Mouse (Mus musculus) G1E-ER4 (cell line): ENCODE data around the gene Fancc. TPM values are rescaled to one million over a fixed set of nuclear protein-coding genes. Genes with fewer than 3 reads are reported as not detected.

Source experiments
- GATA1 ChIP-seq: IDR thresholded peaks from one replicate; pipeline ENCODE4 v1.8.0; 2012; ENCODE audit warnings: low read length, inconsistent platforms
- polyA plus RNA-seq: library from polyadenylated mRNA; stranded (reverse); fragments of >175 nt; gene quantifications from 2 replicates; pipeline ENCODE4 v1.2.3, GENCODE M21; 2012

Gene Fancc
- polyA plus RNA-seq, 1 experiment = 4.3 TPM

- TF ChIP-seq GATA1 = no peak
Observed at GRCm38 (mm10) chr13:63304799-63305159, 192.3 kb downstream of the Fancc start.

GRCm38 (mm10) chr13:63304124-63304792 is 192.8 kb downstream of the Fancc start:
- no peak for TF ChIP-seq GATA1

DNA sequence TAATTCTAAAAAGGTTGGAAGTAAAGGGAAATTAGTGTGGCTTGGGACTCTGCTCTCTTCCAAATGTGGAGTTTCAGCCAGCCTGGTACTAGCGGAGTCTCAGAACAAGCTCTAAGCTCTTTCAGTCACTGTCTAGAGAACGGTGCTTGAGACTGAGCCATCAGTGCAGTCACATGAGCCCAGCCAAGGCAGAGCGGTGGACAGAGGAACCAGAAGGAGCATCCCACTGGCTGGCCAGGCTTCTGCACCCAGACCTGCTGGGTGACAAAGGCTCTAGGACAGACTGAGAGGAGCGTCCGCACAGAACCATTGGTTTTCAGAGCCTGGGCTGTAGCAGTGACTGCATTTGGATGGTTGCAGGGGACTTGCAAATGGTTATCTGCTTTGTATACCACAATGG is 194.7 kb downstream of the Fancc start:
- no peak for TF ChIP-seq GATA1

DNA sequence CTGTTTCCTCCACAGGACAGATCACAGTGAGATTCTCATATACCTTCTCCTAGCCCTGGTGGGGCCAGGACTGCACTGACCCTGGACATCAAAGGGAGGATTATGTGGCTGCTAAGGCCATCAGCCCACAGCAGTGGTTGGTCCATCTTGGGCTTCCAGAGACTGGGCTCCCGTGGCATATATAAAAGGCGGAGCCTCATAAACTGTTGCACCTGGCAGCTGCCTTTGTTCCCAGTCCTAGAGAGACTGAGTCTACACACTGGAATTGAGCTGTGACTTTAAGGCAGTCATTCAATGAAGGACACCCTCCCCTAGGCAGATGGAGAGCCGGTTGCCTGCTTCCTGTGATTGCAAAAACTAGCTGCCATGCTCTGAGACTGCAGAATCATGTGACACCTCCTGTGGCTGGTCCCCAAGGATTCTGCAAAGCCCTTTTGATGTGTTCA is 195.3 kb downstream of the Fancc start:
- TF ChIP-seq GATA1 = no peak

DNA sequence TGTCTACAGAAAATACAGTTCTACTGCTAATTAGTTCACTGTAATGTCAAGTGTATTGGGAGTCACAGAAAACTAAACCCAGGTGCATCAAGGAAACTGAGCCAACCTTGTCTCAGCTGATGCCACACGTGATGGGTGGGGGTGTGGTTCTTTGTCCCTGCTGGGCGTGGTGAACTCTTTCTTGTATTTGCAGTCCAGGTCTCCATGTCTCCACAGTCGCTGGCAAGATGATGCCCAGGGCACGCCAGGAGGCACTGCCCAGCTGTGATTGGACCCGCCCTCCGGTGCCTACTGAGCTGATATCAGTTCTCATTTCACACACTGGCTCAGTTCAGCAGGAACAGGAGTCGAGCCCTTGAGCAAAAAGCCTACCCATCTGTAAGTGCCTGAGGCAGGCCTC is 196.1 kb downstream of the Fancc start:
- no peak for TF ChIP-seq GATA1

- no peak for TF ChIP-seq GATA1
Observed at GRCm38 (mm10) chr13:63298931-63299330, 198.1 kb downstream of the Fancc start.

GRCm38 (mm10) chr13:63297933-63298332 is 199.1 kb downstream of the Fancc start:
- TF ChIP-seq GATA1 = no peak

- no peak for TF ChIP-seq GATA1
Observed at GRCm38 (mm10) chr13:63297003-63297402, 200.1 kb downstream of the Fancc start.

- no peak for TF ChIP-seq GATA1
Observed at GRCm38 (mm10) chr13:63296300-63296699, 200.8 kb downstream of the Fancc start.

GRCm38 (mm10) chr13:63294359-63295193 is 202.5 kb downstream of the Fancc start:
- no peak for TF ChIP-seq GATA1

DNA sequence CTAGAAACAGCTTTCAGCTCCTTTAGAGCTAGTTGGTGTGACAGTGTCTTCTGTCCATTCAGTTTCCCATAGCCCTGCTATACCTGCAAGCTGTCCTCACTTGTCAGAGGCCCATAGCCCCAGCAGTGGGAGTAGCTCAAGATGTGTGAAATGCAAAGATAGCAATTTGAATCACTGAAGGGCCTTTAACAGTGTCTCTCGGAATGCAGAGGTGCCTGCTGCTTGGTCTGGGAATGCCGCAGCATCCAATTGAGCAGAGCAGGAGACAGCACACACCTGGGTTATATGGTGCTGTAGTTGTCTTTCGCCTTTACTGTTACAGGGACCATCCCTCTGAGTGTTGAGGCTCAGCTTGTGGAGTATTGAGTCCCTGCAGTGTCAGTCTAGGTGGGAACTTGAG is 203.4 kb downstream of the Fancc start:
- TF ChIP-seq GATA1 = no peak

GRCm38 (mm10) chr13:63291016-63291415 is 206.1 kb downstream of the Fancc start:
- TF ChIP-seq GATA1 = no peak

GRCm38 (mm10) chr13:63290126-63290525 is 207.0 kb downstream of the Fancc start:
- no peak for TF ChIP-seq GATA1

GRCm38 (mm10) chr13:63289687-63290086 is 207.4 kb downstream of the Fancc start:
- no peak for TF ChIP-seq GATA1

DNA sequence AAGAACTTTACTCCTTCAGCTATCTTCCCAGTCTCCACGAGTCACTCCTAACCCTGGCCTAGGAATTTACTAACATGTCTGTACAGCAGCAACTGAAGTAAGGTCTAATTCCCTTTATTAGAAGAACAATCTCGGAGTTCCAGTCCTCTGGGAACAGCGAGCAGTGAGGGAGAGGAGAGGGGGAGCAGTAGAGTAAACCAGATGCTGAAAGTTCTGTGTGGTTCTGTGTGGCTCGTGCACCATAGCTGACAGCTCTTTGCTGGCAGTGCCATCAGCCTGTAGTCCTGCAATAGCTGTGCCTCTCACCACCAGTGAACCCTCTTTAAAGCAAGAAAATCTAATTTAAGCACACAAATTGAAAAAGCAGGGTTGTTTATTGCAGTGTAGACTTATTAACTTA is 207.9 kb downstream of the Fancc start:
- TF ChIP-seq GATA1 = no peak

GRCm38 (mm10) chr13:63286483-63287102 is 210.5 kb downstream of the Fancc start:
- TF ChIP-seq GATA1 = no peak
